Mouse (Mus musculus) ovary, postnatal 10 days (tissue): ENCODE measurements around the gene Dguok.
A peak's percentile ranks its signal among the peaks of the same experiment; 100 is the strongest.

Source experiments
- DNase-seq: peaks from one replicate; pipeline ENCODE4 v3.0.0; 2022; ENCODE audit warnings: low spot score

Dguok gene

DNA sequence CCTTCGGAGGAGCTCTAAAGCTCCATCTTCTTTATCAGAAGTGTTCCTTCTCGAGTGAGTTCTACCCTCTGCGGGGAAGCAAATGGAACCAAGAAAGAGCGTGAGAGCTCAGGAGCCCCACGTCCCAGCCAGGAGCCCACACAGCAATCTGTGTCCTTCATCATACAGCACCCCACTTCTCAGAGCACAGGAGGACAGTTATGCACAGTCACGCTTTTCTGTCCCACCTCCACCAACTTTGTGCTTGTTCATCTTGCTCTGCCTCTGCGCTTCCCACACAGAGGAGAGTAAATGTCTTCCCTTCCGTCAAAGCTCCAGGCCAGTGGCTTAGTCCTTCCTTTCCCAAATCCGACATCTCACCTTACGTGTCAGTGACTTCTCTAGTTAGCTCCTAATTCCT is 7.7 kb downstream of the Dguok start:
- DNase-seq = no peak

DNA sequence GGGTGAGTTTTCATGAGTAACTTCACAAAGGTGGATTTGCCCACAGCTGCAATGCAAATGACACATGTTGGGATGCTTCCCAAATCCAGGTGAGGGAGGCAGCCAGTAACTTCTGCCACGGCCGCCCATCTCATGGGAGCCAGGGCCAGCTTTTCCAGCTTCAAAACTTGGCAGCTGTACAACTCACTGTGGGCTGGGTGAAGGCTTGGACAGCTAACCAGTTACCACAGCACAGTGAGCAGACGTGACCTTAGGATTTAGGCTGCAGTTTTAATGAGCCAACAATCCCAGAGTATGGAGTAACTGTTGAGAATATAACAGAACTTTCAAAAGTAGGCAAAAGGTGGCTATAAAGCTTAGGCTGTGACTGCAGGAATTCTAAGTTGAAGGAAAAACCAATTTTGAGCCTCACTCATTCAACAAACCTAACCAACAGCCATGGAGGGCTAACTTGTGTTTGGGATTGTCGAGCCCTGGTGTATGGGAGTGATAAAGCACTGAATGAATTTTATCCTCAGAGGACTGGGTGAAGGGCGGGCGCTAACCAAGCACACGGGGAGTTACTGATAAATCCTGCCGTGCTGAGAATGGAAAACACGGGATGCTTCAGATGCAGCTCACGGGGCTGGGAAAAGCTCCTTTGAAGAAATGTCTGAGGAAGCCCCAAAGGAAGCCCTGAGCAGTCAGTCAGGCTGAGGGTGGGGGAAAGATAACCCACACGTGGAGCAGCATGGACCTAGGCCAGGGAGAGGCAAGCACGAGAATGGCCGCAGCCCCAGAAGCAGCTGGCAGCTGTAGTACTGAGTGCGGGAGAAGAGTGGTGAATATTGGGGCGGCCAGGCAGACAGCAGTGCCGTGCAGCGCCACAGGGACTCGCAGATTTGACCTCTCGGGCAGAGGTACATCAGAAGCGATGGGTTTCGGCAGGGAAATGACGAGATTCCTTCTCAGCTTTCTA is 9.7 kb downstream of the Dguok start:
- no peak for DNase-seq

DNA sequence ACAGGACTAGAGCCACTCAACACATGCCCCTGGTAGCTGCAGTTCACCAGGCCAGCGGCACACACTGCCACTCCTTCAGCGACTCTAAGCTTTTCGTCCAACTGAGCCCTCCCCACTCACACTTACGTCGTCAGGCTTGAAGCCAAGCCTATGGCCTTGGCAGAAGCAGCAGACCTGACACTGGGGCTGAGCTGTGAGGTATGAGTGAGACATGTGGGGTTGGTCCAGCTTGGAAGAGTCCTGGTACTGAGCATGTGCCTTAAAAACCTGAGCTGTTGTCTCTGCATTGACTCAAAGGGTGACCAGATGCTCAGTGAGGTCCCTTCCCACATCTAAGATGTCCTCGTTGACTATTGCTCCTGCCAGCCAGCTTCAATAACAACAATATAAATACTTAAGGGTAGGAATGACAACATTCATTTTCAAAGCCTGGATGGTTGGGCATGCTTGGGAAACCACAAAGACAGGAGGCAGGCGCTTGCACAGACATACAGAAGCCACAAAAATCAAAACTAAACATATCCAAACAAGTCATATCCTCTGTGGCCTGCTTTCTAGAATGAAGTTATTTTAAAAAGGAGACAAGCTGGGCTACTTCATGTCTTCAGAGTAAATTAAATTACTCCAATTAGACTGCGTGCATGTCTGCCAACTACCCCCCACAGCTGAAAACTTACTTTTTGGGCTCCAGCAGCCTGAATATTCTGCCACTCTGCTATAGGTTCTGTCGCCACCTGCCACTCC is 10.6 kb downstream of the Dguok start:
- no peak for DNase-seq

DNA sequence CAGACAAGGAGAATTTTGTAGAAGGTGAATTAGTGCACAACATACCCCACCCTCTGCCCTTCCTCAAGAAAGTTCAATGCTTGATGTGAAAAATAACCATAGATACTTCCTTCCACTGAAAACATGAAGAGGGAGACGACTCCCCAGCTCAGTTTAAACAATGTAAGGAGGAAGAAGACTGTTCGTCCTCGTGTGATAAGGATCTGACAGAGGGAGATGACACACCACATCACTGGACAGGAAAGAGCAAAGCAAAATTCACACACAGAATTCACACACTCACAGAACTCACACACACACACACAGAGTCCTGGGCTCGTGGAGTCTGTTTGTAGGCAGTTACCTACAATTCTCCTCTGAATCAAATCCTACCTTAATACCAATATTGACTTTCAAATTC is 16.1 kb downstream of the Dguok start:
- DNase-seq = no peak

DNA sequence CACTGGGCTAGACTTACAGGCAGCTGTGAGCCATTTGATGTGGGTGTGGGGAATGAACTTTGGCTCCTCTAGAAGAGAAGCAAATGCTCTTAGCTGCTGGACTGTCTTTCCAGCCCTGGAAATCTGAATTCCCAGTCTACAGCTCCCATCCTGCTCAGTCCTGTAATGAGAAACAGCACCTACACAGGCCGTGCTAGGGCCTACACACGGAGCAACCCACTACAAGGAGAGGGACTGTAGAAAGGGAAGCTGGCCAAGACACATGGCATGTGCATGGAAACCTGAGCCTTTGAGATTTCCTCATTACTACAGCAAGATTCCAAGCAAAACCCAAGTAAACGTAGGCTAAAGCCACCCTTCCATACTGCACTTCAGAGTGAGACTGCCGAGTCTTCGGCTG is 18.6 kb downstream of the Dguok start:
- no peak for DNase-seq

DNA sequence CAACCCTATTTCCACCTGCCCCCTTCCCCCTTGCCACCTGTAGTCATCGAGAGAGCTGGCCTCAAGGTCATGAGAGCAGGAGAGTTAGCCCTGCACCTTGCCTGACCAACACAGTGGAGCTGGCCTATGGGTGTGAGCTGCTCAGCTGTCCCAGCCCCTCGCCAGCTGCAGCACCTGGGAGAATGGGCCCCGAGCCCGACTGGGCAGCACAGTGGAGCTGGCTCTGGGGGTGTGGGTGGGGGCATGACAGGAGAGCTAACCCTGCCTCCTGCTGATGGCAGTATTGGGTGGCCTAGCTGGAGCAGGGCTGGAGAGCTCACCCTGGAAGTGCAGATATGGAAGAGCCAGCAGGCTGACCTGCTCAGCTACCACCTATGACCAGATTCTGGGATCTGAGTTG is 19.5 kb downstream of the Dguok start:
- no peak for DNase-seq

DNA sequence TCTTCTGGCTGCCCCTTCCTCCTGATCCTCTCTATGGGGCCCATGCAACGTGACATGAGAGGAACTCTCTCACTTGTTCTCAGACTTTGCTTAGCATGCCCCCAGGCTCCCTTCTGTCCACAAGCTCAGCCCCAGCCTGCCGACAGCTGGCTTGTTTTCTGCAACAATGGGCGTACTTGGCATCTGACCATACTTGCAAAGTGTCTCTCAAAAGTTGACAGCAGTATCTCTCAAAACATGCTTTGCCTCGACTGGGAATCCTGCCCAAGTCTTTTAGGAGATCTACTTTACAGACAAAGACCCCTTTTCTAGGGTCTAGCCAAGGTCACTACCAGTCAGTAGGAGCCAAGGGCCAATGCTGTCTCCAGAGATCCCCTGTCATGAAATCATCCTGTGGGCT is 20.9 kb downstream of the Dguok start:
- no peak for DNase-seq

DNA sequence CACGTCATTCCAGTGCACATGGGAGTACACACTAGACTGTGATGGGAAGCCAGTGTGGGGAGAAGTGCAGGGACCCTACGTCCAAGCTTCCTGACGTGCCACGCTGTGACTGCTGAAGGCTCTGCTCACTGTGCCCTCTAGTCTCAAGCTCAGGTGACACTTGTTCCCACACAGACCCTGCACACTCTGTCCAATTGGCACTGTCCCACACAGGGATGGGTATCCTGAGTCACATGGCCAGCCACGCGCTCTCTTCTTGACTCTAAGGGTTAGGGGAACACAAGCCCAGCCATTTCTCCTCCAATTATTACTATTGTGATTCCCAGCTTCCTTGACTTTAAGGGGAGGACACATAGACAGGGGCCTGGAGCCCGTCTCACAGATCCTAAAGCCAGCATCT is 23.0 kb downstream of the Dguok start:
- DNase-seq = no peak

DNA sequence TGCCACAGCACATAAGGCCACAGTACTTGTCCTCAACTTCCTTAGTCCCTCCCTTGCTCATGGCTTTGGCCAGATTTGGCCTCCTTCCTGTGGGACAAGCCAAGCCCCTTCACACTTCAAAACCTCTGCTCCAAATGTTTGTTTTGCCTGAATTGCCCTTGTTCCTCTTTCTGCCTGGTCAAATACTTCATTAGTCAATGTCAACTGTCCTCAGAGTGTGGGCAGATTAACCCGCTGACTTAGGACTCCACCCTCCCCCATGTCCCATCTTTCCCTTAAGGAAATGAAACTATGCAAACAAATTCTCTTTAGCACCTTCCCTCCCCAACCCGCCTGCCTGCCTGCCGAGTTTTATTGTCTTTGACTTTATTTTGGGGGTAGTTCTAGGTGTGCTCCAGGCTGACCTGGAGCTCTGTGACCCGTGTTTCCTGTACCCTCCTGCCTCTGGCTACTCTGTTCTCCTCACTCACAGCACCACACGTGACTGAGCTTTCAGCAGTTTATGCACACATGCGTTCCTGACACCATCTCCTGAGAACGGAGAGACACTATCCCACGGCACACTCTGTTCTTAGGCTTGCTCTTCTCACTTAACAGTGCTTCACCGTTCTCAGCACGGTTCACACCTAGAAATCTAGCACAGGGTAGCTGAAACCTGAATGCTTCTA is 24.2 kb downstream of the Dguok start:
- DNase-seq = no peak

DNA sequence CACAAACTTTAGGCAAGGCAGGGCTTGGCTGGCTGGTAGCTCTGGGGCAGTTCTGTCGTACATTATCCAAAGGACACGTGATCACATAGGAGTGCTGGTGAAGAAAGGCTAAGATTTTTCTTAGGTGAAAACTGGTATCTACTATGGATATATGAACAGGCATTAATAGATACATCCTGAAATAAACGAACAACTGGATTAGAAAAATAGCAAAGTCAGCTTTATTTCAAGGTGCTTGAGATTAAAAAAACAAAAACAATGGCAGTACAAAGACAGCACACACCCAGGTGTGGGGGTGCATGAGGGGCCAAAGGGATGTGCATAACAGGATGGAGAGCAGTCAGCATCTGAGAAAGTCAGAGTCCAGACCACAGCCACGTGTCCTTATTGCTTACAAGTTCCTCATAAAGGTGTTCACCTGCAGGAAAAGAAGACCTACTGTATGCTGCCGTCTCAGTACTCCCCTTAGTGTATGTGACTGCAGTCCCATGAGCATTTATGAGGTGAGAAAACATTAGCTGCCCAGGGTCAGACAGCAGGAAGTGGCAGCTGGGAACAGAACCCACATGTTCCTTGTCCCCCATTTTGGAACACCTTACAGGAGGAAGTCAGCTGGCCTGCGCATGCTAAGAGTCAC is 26.6 kb downstream of the Dguok start:
- DNase-seq = no peak

DNA sequence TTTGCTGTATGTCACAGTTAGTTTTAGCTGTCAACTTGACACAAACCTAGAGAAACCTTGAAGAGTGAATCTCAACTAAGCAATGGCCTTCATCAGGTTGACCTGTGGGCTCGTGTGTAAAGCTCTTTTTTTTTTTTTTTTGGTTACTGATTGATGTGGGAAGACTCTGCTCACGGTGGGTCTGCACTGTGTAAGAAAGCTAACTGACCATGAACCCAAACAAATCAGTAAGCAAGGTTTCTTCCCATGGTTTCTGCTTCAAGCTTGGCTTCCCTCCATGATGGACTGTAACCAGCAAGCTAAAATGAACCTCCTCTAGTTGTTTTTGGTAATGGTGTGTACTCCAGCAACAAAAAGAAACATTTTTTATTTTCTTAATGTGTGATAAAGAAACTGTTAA is 27.6 kb downstream of the Dguok start:
- DNase-seq = no peak

DNA sequence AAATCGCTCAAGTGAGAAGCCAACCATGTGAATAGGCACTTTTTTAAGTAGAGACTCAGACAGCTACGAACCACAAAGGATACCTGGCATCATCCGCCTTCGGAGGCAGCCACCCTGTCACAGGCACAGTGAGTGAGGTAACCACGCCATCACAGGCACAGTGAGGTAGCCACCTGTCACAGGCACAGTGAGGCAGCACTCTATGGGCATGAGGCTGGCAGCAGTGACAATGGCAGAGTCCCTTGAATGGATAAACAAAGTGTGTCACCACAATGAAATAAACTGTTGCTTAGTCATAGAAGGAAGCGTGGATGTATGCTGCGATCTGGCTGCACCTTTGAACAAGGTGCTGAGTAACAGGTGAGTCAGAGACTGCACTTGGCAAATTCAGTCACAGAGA is 28.1 kb downstream of the Dguok start:
- no peak for DNase-seq

DNA sequence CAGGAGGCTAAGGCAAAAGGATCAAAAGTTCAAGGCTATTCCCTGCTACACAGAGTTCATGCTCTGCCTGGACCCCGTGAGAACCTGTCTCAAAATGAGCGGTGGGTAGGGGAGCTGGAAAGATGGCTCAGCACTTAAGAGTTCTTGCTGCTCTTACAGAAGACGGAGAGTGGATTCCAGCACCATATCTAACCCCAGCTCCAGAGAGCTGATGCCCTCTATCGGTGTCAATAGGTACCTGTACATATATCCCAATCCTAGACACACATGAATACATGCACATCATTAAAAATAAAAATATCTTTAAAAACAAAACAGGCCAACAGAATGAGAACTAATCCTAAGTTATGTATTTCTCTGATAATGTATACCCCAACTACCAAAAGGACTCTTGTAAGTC is 28.6 kb downstream of the Dguok start:
- no peak for DNase-seq

DNA sequence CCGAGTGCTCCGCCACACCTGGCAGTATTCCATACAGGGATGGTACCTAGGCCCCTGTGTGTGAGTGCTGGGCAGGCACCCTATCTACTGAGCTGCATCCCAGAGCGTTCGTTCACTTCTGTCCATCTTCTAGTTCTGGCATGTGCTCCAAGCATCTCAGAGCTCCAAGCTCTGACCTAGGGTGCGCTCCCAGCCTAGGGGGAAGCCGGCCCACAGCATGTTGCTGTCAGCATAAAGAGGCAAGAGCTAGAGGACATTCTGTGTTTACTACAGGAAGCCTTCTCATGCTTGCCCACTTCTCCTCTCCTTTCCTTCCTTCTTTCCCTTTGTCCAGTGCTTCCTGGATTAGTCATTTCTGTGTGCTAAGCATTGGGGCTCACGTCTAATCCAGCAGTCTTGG is 31.3 kb downstream of the Dguok start:
- no peak for DNase-seq

DNA sequence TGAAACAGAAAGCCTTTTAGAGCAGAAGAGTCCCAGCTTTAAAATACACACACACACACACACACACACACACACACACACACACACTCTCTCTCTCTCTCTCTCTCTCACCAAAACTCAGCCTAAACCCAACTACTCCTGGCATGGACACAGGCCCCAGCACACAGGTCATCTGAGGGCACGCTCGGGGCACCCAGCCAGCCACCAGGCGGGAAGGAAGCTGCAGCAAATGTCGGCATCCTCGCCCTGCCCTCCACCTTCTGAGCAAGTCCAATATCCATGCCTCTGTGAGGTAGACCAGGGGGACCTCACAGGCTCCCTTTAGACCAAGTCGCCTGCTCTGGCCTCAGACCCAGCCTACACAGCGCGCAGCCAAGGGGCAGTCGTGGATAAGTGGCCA is 33.5 kb downstream of the Dguok start:
- no peak for DNase-seq

DNA sequence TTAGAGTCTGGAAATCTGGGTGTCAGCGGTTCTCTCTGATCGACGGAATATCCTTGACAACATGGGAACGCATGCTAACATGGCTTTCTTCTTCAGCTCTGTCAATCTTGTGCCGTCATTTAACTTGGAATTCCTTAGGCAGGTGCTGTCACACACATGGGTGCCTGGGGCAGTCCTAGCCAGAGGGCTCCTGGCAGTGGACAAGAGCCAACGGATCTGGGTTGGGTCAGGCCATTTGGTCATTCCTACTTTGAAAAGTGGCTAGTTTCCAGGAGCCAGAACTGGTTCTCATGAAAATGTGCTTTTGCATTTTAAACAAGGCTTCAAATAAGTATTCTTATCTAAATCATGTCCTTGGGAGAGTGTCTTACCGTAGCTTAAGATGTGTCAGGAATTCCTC is 35.0 kb downstream of the Dguok start:
- no peak for DNase-seq

DNA sequence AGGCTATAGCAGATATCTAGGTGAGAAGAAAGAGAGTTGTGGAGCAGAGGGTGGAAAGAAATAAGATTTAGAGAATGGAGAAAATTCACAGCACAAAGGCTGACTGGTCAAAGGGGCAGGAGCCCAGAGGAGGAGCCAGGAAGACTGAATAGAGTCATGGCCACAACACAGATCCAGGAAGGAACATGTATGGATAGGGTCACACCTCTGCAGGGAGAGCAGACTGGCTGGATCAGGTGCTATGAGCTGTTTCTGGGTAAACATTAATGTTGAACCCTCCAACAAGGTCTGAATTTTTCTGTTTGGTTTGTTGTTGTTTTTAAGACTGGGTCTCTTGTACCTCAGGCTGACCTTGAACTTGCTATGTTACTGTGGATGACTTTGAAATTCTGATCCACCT is 42.8 kb downstream of the Dguok start:
- no peak for DNase-seq

DNA sequence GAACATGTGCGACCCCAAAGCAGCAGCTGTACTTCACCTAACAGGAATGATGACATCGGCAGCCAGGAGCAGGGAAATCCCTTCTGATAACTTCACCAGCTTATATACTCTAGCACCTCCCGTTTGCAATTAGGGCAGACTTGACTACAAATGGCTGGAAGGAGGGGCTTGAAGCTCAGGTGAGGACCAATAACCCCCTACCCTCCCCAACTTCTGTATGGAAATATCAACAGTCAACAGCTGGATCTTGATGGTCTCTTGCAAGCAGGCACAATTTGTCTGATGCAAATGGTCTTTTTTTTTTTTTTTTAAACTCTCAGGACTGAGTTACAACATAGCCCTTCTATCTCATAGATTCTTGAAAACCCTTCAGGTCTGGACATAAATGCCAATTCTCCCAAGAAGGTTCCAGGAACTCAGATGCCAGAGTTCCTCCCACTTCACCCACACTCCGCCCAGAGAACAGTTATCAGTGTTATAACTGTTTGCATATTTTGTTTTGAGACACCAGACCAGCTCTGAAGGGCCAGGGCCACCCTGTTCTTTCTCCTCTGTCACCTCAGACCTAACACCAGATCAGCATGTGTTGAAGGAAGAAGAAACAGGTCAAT is 47.6 kb downstream of the Dguok start, which contains the start of gene Tet3:
Gene Tet3, minus strand, starts transcription at position 51 of the 611 bp plus-strand sequence.
- DNase-seq = no peak

DNA sequence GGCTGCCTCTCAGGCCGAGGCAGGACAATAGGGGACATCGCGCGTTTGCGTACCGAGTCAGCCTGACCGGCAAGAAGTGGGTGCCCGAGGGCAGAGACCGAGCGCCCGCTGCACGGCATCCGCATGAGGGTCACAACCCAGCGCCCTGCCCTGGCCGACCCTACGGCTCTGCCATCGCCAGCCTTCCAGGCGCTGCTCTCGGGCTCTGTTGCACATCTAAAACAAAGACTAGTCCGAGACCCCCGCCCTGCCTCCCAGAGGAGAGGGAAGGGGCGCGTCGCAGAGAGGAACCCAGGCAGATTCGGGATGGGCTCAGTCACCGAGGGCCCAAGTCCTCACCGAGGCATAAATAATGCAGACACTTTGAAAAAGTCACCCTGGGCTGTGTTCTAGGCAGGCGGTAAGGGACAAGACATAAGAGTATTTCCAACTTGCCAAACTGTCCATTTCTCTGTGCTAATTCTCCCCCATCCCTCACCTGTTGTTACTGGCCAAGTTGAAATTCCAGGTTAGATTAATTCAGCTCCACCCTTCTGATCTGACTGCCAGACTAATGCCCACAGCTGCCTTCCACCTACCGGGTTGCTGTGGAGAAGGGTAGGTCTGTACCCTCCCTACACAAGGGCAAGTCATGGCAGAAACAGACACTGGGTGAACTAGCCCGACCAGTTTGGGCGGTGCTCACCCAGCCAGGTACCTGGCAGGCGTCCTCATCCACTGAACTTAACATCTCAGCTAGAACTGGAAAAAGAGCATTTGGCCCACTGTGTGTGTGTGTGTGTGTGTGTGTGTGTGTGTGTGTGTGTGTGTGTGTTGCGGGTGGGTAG is 49.6 kb downstream of the Dguok start:
- DNase-seq = no peak

DNA sequence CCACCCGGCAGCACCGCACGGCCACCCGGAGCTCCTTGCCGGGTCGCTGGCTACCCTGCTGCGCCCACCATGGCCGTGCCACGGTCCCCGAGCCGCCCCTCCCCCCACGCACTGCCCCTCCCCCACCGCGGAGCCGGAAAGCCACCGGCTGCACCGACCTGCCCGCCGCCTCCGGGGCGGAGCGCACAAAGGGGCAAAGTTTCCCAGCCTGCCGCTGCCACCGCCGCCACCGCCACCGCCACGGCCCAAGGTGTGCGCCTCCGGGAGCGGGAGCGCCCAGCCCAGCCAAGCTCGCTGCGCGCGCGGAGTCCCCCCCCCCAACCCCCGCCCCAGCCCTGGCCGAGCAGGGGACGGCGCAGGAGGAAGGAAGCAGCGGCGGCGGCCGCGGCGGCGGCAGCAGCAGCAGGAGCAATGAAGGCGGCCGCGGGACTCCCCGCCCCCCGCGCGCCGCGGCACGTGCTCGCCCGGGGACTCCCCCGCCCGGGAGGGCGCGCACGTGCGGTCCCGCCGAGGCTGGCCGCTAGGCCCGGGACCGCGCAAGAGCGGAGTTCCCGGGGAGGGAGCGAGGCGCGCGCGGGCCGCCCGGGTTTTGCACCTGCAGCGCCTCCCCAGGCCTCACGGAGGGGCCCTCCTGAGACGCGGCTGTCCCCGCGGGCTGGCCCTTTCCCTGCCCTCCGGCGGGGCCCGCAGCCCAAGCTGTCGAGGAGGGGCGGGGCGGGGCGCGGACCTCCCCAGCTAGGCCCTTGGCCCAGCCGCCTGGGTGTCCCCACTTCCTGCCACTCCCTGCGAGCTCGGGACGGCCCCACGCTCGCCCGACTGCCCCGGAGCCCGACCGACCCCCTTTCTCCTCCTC is 50.4 kb downstream of the Dguok start:
- DNase-seq = peak; percentile 72
